Mouse (Mus musculus) cerebellum, adult 8-10 months (tissue): ENCODE results near the gene Glis3.
A peak's percentile ranks its signal among the peaks of the same experiment; 100 is the strongest.

ENCODE experiments used
- DNase-seq: peaks from one replicate; pipeline ENCODE4 v3.0.0; 2022

Glis3 gene

DNA sequence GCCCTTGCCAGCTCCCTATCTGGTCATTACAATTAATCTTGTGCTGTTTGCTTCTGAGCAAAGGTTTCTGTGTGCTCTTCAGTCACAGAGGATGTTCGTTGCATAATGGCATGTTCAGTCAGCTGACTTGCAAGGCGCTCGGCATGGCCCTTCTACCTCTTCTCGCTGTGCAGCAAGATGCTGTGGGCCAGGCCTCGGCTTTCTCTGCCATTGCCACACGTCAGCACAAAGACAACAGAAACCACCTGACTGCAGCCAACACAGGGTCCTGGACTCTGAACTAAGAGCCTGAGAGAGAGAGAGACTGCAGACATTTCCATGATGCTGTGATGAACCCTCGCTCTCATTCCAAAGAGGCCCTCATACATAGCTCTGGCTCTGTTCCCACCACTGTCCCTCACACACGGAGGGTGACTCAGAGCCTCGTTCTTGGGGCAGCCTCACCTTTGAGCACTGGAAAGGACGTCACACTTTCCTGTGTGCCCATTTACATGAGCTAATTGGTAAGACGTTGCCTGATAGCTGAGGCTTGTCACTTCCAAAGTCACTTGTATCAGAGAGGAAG is 380.6 kb downstream of the Glis3 start:
- DNase-seq: peak; percentile 5

DNA sequence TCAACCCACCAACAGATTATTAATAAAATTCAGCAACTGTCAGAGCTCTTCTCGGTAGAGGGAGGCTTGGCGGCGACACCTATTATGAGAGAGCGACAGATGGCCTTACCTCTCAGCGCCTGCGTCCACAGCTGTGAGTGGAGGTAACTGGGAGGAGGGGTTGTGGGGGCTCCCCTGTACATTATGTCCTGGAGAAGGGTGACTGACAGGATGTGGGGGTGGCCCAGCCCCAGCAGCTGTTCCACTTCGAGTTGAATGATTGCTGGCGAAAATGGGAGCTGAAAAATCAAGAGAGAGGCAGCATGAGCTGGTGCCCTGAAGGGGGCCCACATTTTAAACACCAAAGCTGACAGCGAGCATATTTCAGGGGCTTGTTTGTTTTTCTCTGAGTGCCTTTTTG is 381.2 kb downstream of the Glis3 start:
- DNase-seq: no peak

DNA sequence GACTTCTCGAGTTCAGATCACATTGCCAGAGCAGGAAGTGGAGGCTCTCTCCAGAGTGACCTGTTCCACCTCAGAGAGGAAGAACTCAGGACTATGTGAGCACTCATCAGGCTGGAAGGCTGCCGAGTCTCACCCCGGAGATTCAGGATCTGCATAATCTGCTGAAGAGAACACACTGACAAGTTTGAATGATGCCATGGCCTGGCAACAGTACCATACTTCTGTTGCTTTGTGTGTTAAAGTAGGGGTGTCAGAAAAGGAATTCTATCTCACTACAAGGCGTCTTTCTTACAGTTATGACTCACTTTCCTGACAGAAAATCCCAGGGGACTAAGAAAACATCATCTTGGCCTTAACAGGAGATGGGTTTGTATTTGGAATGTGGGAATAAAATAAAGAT is 388.3 kb downstream of the Glis3 start:
- no peak for DNase-seq

DNA sequence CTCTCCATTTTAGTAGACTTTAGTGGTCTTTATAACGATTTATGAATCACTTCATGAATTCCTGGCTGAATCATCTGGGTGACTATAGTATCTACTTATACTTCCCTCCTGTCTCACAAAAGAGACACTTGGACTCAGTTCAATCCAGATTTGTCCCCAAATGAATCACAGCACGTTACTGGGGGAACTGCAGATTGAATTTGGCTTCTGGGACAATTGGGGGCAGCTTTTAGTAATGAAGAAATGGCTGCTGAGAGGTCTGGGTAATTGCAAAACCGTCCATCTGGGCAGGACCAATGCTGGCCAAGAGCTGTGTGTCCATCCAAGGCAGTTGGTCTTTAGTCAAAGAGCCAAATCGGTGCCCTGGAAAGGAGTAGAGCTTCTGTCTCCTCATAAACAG is 390.4 kb downstream of the Glis3 start:
- DNase-seq: no peak

DNA sequence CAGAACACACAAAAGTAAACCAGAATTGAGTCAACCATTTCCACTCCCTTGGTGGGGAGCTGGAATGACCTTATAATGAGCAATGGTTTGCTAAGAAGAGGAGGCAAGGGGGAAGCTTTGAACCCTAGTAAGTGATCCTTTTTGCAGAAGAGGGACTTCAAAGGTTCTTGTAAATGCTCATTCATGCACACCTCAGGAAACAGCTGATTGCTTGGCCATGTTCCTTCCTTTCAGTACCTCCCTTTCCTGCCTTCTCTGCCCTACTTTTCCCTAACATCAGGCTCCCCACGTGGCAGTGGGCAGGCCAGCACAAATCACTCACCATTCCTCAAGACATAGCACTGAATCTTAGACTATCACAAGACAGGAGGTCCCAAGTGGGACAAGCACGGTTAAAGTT is 392.4 kb downstream of the Glis3 start:
- DNase-seq: no peak

DNA sequence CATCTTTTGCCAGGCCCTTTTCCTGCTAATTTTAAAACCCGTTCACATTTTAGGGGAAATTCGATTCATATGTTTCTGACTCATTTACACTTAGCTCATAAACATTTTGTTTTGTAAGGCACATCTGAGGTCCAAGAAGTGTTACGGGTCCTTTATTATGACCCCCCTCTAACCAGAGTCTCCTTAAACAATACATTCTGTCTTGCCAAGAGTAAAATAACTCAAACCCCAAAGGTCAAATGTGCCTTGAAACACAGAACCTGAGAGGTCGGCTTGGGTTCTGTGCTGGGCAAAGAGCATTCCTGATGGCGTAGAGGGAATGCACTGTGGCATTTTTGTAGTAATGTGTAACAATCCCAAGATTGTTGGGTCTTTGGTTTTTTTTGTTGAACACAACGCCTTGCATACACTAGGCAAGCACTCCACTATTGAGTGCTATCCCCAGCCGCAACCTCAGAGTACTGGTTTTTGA is 395.7 kb downstream of the Glis3 start:
- DNase-seq: no peak

DNA sequence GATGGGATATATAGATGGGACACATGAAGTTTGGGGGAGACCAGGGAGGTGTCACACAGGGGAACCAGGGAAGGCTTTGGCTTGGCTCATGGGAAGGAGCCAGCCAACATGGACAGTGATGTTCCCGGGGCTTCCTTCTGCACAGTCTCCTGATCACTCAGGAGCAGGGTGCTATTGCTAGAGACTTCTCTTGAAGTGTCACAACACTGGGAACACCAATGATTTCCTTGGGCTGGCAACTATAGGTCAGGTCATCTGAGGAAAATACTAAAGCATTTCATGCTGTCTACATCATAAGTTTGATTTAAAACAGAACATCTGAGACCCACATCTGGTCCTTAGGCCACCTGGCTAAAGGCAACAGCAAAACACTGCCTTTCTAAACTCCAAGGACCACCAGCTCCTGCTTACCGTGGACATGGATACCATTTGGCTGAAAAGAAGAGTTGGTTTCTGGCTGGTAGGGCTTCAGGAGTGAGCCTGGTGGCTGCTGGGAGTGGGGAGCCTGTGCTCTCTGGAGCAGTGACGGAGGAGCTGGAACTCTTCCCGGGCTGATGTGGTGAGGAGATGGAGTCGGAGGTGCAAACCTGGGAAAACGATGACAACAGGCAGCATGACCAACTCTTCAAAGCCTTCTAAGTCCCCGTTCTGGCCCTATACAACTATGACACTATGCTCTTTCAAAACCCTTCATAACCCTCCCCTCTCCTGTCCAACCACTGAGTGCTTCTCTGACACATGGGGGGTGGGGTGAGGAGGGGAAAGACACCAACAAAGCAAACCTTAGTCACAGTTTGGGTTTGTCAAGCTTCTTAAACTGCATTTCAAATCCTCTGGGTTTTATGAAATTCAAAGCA is 396.4 kb downstream of the Glis3 start:
- DNase-seq: no peak

DNA sequence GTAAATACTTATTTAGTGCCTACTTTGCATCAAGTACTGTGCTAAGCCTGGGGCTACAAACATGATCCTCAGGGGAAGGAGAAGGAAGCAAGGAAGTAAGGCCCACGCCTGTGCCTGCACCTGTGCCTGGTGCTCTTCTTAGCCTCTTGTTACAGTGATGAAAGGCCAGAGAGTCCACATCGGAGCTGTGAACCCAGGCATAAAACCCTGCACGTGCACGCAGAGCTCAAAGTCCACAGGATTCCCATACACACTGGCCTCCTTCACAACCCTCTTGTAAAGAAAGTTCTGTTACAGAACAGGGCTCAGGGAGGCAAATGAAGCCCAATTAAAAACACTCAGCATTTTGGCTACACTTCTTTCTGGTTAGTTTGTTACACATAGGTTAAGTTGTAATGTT is 398.5 kb downstream of the Glis3 start:
- no peak for DNase-seq

DNA sequence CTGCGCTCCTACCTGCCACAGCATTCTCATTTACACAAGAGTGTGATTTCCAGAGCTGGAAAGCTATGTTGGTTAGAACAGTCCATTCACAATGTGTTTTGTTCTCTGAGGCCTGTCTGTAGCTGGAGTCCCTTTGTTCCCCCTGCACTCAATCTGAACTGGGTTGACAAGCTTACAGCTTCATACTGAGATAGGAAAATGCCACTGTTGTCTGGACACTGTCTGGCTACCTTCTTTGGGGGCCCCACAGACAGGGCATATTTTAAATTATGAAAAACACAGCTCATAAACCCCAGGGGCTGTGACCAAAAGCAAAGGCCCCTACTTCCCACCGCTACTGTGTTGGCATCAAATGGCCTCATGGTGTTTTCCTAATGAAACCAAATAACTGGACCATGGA is 402.8 kb downstream of the Glis3 start:
- DNase-seq: no peak

DNA sequence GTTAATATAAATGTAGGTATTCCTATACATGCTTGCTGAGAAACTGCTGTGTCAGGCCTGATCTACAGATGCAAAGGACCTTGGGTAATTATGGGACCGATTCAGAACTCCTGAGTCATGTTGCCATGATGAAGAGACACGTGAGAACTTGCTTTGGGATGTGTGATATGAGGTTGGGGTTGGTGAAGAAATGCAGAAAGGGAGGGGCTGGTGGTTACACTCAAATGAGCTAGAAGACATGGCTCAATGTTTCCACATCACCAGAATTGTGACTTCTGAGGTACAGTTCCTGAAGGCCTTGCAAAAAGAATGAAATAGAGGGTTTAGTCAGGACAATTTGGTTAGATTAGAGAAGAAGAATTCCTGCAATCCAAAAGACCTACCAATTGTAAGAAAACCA is 405.4 kb downstream of the Glis3 start:
- DNase-seq: no peak

DNA sequence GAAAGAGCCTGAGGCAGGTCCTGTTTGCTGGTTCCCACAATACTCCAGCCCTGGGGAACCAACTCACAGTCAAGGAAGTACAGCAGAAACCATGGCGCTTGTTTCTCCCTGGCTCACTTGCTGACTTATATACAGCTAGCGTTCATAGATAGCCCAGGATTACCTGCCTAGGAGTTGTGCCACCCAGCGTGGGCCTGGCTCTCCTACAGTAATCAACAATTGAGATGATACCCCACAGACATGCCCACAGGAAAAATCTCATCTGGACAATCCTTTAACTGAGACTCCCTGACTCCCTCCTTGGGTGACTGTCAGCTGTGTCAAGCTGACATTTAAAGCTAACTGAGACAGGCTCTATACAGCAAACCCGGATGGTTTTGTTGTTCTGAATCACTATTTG is 405.9 kb downstream of the Glis3 start:
- no peak for DNase-seq

DNA sequence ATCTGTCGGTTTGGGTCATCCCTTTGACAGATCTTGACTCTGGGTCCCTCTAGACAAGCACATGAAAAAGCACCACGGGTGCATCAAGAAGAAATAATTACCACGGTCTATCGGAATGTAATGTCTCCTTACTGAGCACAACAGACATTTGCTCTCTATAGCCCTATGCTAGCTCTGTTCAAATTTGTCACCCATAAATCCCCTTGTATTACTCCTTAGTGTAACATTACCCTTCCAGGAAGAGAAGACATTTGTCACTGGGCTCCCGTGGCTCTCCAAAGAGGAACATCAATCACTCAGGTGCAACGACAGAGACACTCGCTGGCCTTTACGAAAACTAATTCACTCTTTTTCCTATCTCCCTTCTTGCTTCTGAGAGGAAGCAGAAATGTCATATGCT is 413.0 kb downstream of the Glis3 start:
- DNase-seq: no peak

DNA sequence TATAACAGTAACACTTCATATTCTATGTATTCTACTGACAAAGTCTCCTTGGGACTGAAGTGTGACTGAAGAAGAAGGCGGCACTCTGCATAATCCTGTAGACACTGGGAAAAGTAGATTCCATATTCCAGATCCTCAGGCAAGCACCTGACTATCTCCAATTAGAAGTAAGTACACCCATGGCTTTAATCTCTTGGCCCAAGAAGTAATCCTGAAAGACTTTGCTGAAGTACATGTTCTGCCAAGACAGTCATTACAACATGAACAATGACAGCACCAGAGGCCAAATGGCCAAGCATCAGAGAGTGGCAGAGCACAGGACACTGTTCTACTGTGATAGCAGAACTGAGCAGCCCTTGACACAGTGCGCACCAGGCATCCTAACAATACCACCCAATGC is 414.1 kb downstream of the Glis3 start:
- DNase-seq: no peak

DNA sequence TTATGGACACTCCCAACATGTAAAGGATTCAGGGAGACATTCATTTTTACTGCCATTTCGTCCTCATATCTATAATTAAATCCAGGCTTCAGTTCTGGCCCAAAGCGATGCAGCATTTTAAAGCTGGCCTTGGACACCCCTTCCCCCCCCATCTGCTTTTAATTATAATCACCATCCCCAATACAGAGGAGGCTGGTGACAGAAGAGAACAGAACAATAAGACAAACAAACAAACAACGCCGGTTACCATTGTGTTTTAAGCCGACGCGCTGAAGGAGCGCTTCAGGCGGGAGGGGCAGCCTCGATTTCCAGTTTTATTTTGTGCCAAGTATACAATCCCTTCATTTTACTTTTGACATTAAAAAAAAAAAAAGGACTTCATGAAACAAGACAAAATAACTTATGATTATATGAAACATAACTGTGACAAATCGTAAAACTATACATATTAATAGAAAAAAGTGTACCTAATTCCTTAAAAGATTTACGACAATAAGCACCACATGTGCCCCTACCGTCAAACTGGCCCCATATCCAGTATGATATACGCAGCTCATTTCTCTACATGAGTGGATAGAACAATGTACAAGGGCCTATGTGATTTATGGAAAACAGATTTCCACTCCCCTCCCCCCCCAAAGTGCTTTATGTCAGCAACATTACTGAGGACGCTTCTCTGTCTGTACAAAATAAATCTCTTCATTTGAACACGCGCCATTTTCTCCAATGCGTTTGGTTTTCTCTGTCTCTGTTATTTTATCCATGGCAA is 420.8 kb downstream of the Glis3 start:
- DNase-seq: no peak

DNA sequence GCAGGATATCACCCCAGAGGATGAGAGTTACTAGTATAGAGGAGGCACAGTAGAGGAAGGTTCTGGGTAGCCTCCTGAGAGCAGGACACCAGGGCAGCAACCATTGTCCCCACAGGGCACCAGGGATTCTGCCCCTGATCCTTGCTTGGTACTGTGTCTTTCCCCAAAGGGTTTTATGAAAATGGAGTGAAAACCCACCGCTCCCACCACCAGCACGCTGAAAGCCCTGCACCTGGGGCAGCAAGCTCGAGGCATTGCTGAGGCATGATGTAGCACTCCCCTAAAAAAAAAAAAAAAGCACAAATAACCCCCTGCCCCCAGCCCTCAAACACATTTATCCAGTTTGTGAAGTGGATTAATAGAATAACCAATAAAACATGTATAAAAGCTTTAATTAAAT is 421.4 kb downstream of the Glis3 start:
- DNase-seq: no peak

DNA sequence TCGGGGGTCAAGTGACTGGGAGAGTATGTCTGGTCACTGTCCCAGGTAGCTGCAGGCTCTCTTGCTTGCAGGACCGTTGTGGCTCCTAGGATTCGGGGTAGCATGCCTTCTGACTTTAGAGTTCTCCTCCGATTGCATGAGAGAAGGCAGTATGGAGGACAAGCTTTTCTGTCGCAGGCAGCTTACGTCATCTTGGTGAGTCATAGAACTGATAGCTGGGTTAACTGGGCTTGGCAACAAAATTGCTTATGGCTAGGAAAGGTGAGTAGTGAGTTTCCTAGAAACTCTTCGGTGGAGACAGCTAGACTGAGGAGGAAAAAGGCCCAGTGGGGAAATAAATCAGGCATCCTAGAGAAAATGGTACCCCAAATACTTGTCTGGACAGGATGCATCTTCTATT is 432.5 kb downstream of the Glis3 start:
- DNase-seq: no peak

DNA sequence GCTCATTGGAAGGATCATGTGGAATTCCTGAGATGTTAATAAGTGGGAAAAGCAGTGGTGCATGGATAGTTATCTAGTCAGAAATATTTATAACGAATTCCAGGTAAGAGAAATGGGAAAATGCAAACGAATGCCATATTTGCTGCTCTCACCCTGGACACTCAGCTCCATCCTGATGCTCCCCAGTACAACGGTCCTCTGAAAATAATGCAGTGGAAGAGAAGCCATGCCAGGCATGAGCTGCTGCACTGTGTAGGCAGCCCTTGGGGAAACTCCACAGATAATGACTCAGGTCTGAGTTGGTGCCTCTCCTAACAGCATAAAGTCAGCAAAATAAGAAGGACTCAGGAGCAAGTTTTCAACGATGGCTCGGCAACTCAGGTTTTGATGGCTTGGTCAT is 433.7 kb downstream of the Glis3 start:
- DNase-seq: no peak

DNA sequence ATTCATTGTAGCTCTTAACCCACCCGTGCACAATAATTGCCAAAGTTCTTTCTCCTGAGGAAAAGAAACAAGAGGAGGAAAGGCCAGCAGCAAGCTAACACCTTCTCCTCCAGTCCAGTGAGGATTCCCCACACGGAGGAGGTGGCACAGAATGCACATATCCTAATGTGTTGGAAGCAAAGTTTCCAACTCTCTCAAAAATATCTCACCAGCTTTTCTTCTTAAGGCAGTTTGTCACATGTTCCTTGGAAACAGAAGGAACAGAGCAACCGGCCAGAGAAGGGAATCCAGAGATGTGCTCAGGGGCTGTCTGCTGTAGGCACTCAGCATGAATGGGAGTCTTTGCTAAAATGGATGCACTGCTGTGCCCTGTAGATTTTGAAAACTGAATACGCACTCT is 441.8 kb downstream of the Glis3 start:
- DNase-seq: no peak

DNA sequence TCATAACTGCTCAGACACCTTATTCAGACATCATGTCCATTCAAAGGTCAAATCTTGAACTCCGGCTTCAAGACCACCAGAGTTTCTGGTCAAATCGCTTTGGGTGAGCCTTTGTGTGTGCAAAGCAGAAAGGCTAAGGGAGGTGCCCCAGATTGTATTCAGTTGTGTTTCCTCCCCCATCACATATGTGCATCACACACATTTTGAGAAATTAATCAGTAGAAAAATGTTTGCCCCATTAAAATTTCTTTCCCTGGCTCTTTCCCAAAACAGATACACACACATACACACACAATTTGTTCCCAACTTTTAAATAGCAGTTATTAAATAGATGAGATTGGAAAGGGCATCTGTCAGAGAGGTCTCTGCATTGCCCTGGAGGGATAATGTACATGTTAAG is 442.3 kb downstream of the Glis3 start:
- DNase-seq: no peak

DNA sequence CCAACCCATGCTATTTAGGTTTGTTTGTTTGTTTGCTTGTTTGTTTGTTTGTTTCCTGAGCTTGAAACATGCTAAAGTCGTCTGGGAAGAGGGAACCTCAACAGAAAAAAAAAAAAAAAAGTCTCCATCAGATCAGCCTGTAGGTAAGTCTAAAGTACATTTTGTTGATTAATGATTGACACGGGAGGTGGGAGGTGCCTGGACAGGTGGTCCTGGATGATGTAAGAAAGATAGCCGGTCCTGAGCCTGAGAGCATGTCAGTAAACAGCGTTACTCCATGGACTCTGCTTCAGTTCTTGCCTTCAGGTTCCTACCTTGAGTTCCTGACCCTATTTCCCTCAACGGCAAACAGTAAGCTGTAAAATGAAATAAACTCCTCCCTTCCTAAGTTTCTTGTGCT is 444.3 kb downstream of the Glis3 start:
- DNase-seq: no peak

DNA sequence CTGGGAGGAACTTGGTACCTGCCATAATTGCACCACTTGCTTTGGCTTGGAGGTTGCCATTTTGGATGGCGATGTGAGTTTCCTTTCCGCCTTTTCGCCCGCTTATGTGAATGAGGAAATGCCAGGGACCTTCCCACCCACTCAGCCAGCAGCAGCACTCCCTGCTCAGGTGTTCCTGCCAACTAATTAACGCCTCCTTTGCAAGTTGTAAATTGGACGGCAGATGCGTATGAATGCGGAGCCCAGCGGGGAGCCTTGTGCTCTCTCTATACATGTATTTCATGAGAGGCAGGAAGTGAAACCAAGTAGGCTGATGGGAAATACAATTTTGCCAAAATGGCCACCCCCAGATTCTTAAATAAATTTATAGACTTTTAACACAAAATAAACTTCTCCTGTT is 444.8 kb downstream of the Glis3 start:
- DNase-seq: no peak

DNA sequence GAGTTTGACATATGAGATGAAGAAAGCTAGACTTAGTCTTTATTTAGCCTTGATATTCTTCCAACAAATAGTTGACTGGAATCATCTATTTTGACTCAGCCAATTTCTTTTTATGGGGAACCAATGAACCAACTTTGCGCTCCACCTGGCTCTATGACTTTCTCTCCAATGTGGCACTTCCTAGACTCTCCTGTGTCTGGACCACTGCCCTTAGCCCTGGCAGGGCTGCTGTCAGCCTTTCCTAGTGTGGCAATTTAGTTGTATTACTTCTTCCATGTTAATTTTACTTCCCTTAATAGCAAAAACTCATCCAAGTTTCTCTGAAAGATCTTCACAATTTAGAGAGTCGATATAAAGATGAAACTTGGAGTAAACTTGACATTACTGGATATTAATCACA is 445.2 kb downstream of the Glis3 start:
- DNase-seq: no peak

DNA sequence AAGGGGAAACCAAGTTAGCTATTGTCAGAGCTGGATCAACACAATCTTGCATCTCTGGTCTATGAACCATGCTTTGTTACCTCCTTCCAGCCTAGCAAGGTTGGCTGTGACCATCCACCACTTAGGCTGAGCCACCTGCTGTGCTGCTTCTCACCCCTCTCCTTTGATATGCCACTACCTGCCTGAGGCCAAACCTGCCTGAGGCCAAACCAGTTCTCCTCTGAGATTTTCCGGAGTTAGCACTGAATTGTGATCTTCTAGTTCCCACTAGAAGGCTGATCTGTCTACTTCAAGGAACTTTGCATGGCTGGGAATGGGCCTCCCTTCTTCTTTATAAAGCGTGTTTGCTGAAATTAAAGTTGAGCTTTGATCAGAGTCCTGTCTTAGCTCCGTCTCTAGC is 448.4 kb downstream of the Glis3 start:
- no peak for DNase-seq

DNA sequence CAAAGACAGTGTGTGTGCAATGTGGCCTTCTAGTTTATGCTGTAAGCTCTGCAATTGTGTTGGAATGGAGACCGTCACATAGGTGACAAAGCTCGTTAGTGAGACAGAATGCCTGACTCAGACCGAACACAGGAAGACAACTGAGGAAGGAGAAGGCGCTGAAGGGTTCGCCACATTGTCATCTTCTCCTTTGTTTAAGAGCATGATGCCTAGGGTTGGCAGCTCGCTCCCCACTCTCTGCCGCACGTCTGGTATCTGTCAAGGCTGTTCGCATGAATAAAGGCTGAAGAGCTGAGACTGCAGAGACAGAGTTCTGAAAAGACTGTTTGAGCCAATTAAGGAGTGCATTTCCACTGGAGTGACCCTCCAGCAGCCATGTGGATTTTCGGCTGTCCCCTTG is 452.4 kb downstream of the Glis3 start:
- DNase-seq: no peak
